Mouse (Mus musculus): ENCODE data around the gene Tmem222. TPM values are rescaled to one million over a fixed set of nuclear protein-coding genes. Genes with fewer than 3 reads are reported as not detected.

The Tmem222 gene
- polyA plus RNA-seq, 1 experiment from 2014 or later = 118 TPM

GRCm38 (mm10) chr4:133292405-133292804 is 14.8 kb upstream of the Tmem222 start:
- H3K36me3 ChIP-seq (ENCODE audit: control insufficient read depth, insufficient read depth, low read length) = peaks cover 14% of the 10 kb centered on the region
- no peak for ATAC-seq (ENCODE audit: low read depth)
- no peak overlapping the region for H3K27ac ChIP-seq (ENCODE audit: low read depth, low read length)
- H3K4me3 ChIP-seq (ENCODE audit: low read depth, low read length) = no peak overlapping the region
- no peaks in the 10 kb centered on the region for H3K27me3 ChIP-seq (ENCODE audit: control insufficient read depth, insufficient read depth, low read length)
- H3K4me2 ChIP-seq (ENCODE audit: low read depth, low read length) = no peak overlapping the region
- no peak overlapping the region for H3K9ac ChIP-seq (replicated peaks; ENCODE audit: low read depth, low read length)
- H3K9me3 ChIP-seq (ENCODE audit: control insufficient read depth, low read length) = no peaks in the 10 kb centered on the region
- 32% methylated on average over 4 of the region's 4 CpGs for WGBS
- H3K4me1 ChIP-seq (ENCODE audit: control insufficient read depth, insufficient read depth, low read length) = 0 out of 2 replicates have a peak, but pooled peaks cover 1% of the 10 kb centered on the region

- WGBS = 97% methylated on average over 1 of the region's 1 CpGs
- no peak overlapping the region for H3K4me2 ChIP-seq (ENCODE audit: low read depth, low read length)
- H3K9me3 ChIP-seq (ENCODE audit: control insufficient read depth, low read length) = no peaks in the 10 kb centered on the region
- no peak for ATAC-seq (ENCODE audit: low read depth)
- H3K27ac ChIP-seq (ENCODE audit: low read depth, low read length) = no peak overlapping the region
- H3K4me1 ChIP-seq (ENCODE audit: control insufficient read depth, insufficient read depth, low read length) = no peaks in the 10 kb centered on the region
- H3K27me3 ChIP-seq (ENCODE audit: control insufficient read depth, insufficient read depth, low read length) = no peaks in the 10 kb centered on the region
- peaks cover 14% of the 10 kb centered on the region for H3K36me3 ChIP-seq (ENCODE audit: control insufficient read depth, insufficient read depth, low read length)
- H3K9ac ChIP-seq (replicated peaks; ENCODE audit: low read depth, low read length) = no peak overlapping the region
- no peak overlapping the region for H3K4me3 ChIP-seq (ENCODE audit: low read depth, low read length)
These were observed 13.7 kb upstream of the Tmem222 start for GRCm38 (mm10) chr4:133291255-133291654.

- no peaks in the 10 kb centered on the region for H3K36me3 ChIP-seq (ENCODE audit: control insufficient read depth, insufficient read depth, low read length)
- no peak overlapping the region for H3K4me2 ChIP-seq (ENCODE audit: low read depth, low read length)
- no peaks in the 10 kb centered on the region for H3K9me3 ChIP-seq (ENCODE audit: control insufficient read depth, low read length)
- H3K4me1 ChIP-seq (ENCODE audit: control insufficient read depth, insufficient read depth, low read length) = 0 out of 2 replicates have a peak, but pooled peaks cover 5% of the 10 kb centered on the region
- H3K4me3 ChIP-seq (ENCODE audit: low read depth, low read length) = no peak overlapping the region
- no peak overlapping the region for H3K27ac ChIP-seq (ENCODE audit: low read depth, low read length)
- whole genome bisulfite sequencing = 89% methylated on average over 4 of the region's 4 CpGs
- H3K27me3 ChIP-seq (ENCODE audit: control insufficient read depth, insufficient read depth, low read length) = no peaks in the 10 kb centered on the region
- H3K9ac ChIP-seq (replicated peaks; ENCODE audit: low read depth, low read length) = no peak overlapping the region
- ATAC-seq (ENCODE audit: low read depth) = no peak
These were observed 9.0 kb upstream of the Tmem222 start for GRCm38 (mm10) chr4:133286476-133287077.

- no peak overlapping the region for H3K4me2 ChIP-seq (ENCODE audit: low read depth, low read length)
- H3K27ac ChIP-seq (ENCODE audit: low read depth, low read length) = no peak overlapping the region
- ATAC-seq (ENCODE audit: low read depth) = no peak
- H3K27me3 ChIP-seq (ENCODE audit: control insufficient read depth, insufficient read depth, low read length) = no peaks in the 10 kb centered on the region
- H3K4me3 ChIP-seq (ENCODE audit: low read depth, low read length) = no peak overlapping the region
- no peak overlapping the region for H3K9ac ChIP-seq (replicated peaks; ENCODE audit: low read depth, low read length)
- H3K36me3 ChIP-seq (ENCODE audit: control insufficient read depth, insufficient read depth, low read length) = no peaks in the 10 kb centered on the region
- no peaks in the 10 kb centered on the region for H3K9me3 ChIP-seq (ENCODE audit: control insufficient read depth, low read length)
- WGBS = 90% methylated on average over 5 of the region's 5 CpGs
- 0 out of 2 replicates have a peak, but pooled peaks cover 5% of the 10 kb centered on the region for H3K4me1 ChIP-seq (ENCODE audit: control insufficient read depth, insufficient read depth, low read length)
These were observed 8.4 kb upstream of the Tmem222 start for GRCm38 (mm10) chr4:133285950-133286349.

GRCm38 (mm10) chr4:133285299-133285698 is 7.7 kb upstream of the Tmem222 start:
- Histone ChIP-seq H3K27me3 (ENCODE audit: control insufficient read depth, insufficient read depth, low read length) (no peaks in the 10 kb centered on the region), H3K9me3 (ENCODE audit: control insufficient read depth, low read length) (no peaks in the 10 kb centered on the region), H3K4me3 (ENCODE audit: low read depth, low read length) (no peak overlapping the region), H3K27ac (ENCODE audit: low read depth, low read length) (no peak overlapping the region), H3K4me2 (ENCODE audit: low read depth, low read length) (no peak overlapping the region), H3K36me3 (ENCODE audit: control insufficient read depth, insufficient read depth, low read length) (no peaks in the 10 kb centered on the region), H3K9ac (replicated peaks; ENCODE audit: low read depth, low read length) (no peak overlapping the region), H3K4me1 (ENCODE audit: control insufficient read depth, insufficient read depth, low read length) (0 out of 2 replicates have a peak, but pooled peaks cover 5% of the 10 kb centered on the region)
- ATAC-seq (ENCODE audit: low read depth) = no peak
- 78% methylated on average over 3 of the region's 3 CpGs for WGBS

GRCm38 (mm10) chr4:133282656-133283055 is 5.1 kb upstream of the Tmem222 start:
- Histone ChIP-seq H3K9ac (replicated peaks; ENCODE audit: low read depth, low read length) (no peak overlapping the region), H3K27me3 (ENCODE audit: control insufficient read depth, insufficient read depth, low read length) (no peaks in the 10 kb centered on the region), H3K4me3 (ENCODE audit: low read depth, low read length) (no peak overlapping the region), H3K4me2 (ENCODE audit: low read depth, low read length) (no peak overlapping the region), H3K4me1 (ENCODE audit: control insufficient read depth, insufficient read depth, low read length) (0 out of 2 replicates have a peak, but pooled peaks cover 5% of the 10 kb centered on the region), H3K9me3 (ENCODE audit: control insufficient read depth, low read length) (no peaks in the 10 kb centered on the region), H3K36me3 (ENCODE audit: control insufficient read depth, insufficient read depth, low read length) (no peaks in the 10 kb centered on the region), H3K27ac (ENCODE audit: low read depth, low read length) (peak overlapping the region; percentile 34; the same call in 1 of the 2 replicates)
- 18% methylated on average over 4 of the region's 4 CpGs for WGBS
- no peak for ATAC-seq (ENCODE audit: low read depth)

- H3K9ac ChIP-seq (replicated peaks; ENCODE audit: low read depth, low read length) = no peak overlapping the region
These were observed 4.4 kb upstream of the Tmem222 start for GRCm38 (mm10) chr4:133281951-133282481.

GRCm38 (mm10) chr4:133281513-133281912 is 3.9 kb upstream of the Tmem222 start:
- no peaks in the 10 kb centered on the region for H3K36me3 ChIP-seq (ENCODE audit: control insufficient read depth, insufficient read depth, low read length)
- no peaks in the 10 kb centered on the region for H3K27me3 ChIP-seq (ENCODE audit: control insufficient read depth, insufficient read depth, low read length)
- H3K27ac ChIP-seq (ENCODE audit: low read depth, low read length) = 0 out of 2 replicates have a peak overlapping the region, but pooled peaks have one; percentile 22
- H3K4me2 ChIP-seq (ENCODE audit: low read depth, low read length) = no peak overlapping the region
- H3K4me3 ChIP-seq (ENCODE audit: low read depth, low read length) = no peak overlapping the region
- peaks cover 6% of the 10 kb centered on the region; the same call in 1 of the 2 replicates for H3K4me1 ChIP-seq (ENCODE audit: control insufficient read depth, insufficient read depth, low read length)
- no peaks in the 10 kb centered on the region for H3K9me3 ChIP-seq (ENCODE audit: control insufficient read depth, low read length)
- no peak for ATAC-seq (ENCODE audit: low read depth)
- WGBS = 46% methylated on average over 7 of the region's 7 CpGs
- no peak overlapping the region for H3K9ac ChIP-seq (replicated peaks; ENCODE audit: low read depth, low read length)

More at GRCm38 (mm10) chr4:133281951-133282481, 4.4 kb upstream of the Tmem222 start:
- no peak for ATAC-seq (ENCODE audit: low read depth)
- WGBS = 27% methylated on average over 5 of the region's 5 CpGs
- 0 out of 2 replicates have a peak, but pooled peaks cover 5% of the 10 kb centered on the region for H3K4me1 ChIP-seq (ENCODE audit: control insufficient read depth, insufficient read depth, low read length)
- no peak overlapping the region for H3K4me3 ChIP-seq (ENCODE audit: low read depth, low read length)
- H3K27me3 ChIP-seq (ENCODE audit: control insufficient read depth, insufficient read depth, low read length) = no peaks in the 10 kb centered on the region
- H3K4me2 ChIP-seq (ENCODE audit: low read depth, low read length) = no peak overlapping the region
- no peaks in the 10 kb centered on the region for H3K9me3 ChIP-seq (ENCODE audit: control insufficient read depth, low read length)
- peak overlapping the region; percentile 34; the same call in 1 of the 2 replicates for H3K27ac ChIP-seq (ENCODE audit: low read depth, low read length)
- no peaks in the 10 kb centered on the region for H3K36me3 ChIP-seq (ENCODE audit: control insufficient read depth, insufficient read depth, low read length)

- H3K27ac ChIP-seq (ENCODE audit: low read depth, low read length) = peak overlapping the region; percentile 91; the same call in 1 of the 2 replicates
- H3K4me1 ChIP-seq (ENCODE audit: control insufficient read depth, insufficient read depth, low read length) = peaks cover 16% of the 10 kb centered on the region
- H3K9ac ChIP-seq (replicated peaks; ENCODE audit: low read depth, low read length) = no peak overlapping the region
- H3K27me3 ChIP-seq (ENCODE audit: control insufficient read depth, insufficient read depth, low read length) = no peaks in the 10 kb centered on the region
- H3K36me3 ChIP-seq (ENCODE audit: control insufficient read depth, insufficient read depth, low read length) = no peaks in the 10 kb centered on the region
- ATAC-seq (ENCODE audit: low read depth) = no peak
- H3K4me3 ChIP-seq (ENCODE audit: low read depth, low read length) = no peak overlapping the region
- H3K9me3 ChIP-seq (ENCODE audit: control insufficient read depth, low read length) = no peaks in the 10 kb centered on the region
- H3K4me2 ChIP-seq (ENCODE audit: low read depth, low read length) = no peak overlapping the region
- WGBS = 89% methylated on average over 3 of the region's 3 CpGs
These were observed 890 bp upstream of the Tmem222 start for GRCm38 (mm10) chr4:133278482-133278881.
